ENCODE assay signal across 8 mouse cellular contexts in the genomic region with DNA sequence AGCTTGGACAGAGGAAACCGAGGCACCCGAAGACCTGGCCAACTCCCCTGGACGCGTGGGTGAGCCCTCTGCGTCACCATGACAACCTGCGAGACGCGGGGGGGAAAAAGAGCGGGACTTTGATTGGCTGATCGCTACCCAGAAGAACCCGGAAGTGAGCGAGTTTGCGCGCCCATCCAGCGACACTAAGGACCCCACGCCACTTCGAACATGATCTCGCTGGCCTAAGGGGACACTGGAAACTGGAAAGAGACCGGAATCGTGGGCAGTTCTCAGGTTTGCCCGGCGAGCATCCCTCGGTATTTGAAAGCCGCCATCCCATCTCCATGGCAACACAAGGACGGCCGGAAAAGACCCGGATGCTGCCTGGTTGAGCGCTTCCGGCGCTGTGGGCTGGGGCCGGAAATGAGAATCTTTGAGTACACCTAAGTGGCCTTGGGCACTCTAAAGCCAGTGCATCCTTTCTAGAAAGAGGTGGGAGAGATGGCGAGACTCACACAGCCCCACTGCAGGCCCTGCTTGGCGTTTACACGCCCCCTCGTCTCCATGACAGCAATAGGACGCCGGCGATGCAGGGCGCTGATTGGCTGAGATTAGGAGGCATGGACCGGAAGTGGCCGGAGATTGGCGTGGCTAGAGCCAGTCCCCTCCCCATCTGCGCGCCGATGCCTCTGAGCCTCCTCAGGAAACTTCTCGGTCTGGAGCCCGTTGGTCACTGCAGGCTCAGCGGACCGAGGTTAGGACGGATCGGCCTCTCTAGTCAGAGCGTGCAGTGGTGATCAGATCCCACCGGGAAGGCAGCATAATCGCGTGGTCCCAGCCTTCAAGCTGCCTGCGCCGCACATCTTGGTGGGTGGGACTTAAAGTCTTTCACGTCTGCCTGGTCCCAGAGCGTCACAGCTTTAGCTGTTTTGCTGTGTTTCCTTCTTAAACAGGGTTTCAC. TPM values are rescaled to one million over a fixed set of nuclear protein-coding genes. Genes with fewer than 3 reads are reported as not detected.
A peak's percentile ranks its signal among the peaks of the same experiment; 100 is the strongest.
DNase-seq lines count a peak whose midpoint lies in the region; ATAC-seq lines count a peak whose summit lies in the region.

A gene (minus strand): TSS at position 80 of the 943 bp plus-strand sequence.

- peaks cover 15% of the 10 kb centered on the region for H3K4me1 ChIP-seq in hindbrain, embryonic 12.5 days

- peak; percentile 95 for DNase-seq in Muller cell, postnatal 12 days (ENCODE audit: inconsistent ontology term)
- DNase-seq in cerebellum, adult 9-11 months: peak; percentile 93
- peak; percentile 88 to 91 for DNase-seq in frontal cortex, postnatal 10 days (ENCODE audit: low spot score in 2 of 2)
- DNase-seq in layer of hippocampus, postnatal 14 days (ENCODE audit: low spot score in 2 of 2): peak; percentile 95 to 99
- peak; percentile 90 for DNase-seq in lung, postnatal 14 days
- DNase-seq in retina, adult 2 months (ENCODE audit: low read depth, low spot score): peak; percentile 86
- DNase-seq in thymus, postnatal 36 days: peak; percentile 84 to 87

- H3K9ac ChIP-seq in hindbrain, embryonic 12.5 days: peak within 1 kb of the TSS; percentile 73

- WGBS in hindbrain, embryonic 12.5 days: under 1% methylated on average over 59 of the region's 59 CpGs

- H3K36me3 ChIP-seq in hindbrain, embryonic 12.5 days: 0 out of 2 replicates have a peak, but pooled peaks cover 4% of the 10 kb centered on the region

- peak within 1 kb of the TSS; percentile 93 for H3K27ac ChIP-seq in hindbrain, embryonic 12.5 days

- peak within 1 kb of the TSS; percentile 83 for H3K4me2 ChIP-seq in hindbrain, embryonic 12.5 days (replicated peaks)

- peaks cover 6% of the 10 kb centered on the region; the same call in 1 of the 2 replicates for H3K9me3 ChIP-seq in hindbrain, embryonic 12.5 days (replicated peaks)

- peak within 1 kb of the TSS; percentile 71 for H3K4me3 ChIP-seq in hindbrain, embryonic 12.5 days

- ATAC-seq in hindbrain, embryonic 12.5 days (ENCODE audit: low FRiP score): peak; percentile 97

- H3K27me3 ChIP-seq in hindbrain, embryonic 12.5 days: no peaks in the 10 kb centered on the region

RNA-seq across cellular contexts. Expression of the gene that starts here (rescaled TPM):
- 147 and 164 TPM in 2 replicates for polyA plus RNA-seq in hindbrain, embryonic 12.5 days (2016; fragmentation: Nextera tagmentation; extraction: Ambion mirVana)
- total RNA-seq in layer of hippocampus, postnatal 14 days (2021): 1 to 10 TPM; 8.2 to 9.4 TPM

Comparison
In these comparisons a context has a peak if more than half of its experiments do, and no peak if none do; other contexts are left out.
1. Peak in every context shown above with its lines: DNase-seq, ATAC-seq, H3K4me3 ChIP-seq and H3K27ac ChIP-seq.